Mouse (Mus musculus) G1E (cell line): ENCODE measurements around the gene Tmed10. TPM values are rescaled to one million over a fixed set of nuclear protein-coding genes. Genes with fewer than 3 reads are reported as not detected.

Source experiments
- ATAC-seq: 2 replicates; pipeline ENCODE4 v1.8.0; 2016; ENCODE audit warnings: mild to moderate bottlenecking; ENCODE audit not compliant: insufficient number of reproducible peaks, poor library complexity, low FRiP score, severe bottlenecking; ENCODE audit errors: extremely low read depth
- DNase-seq: peaks from one replicate; pipeline ENCODE4 v3.0.0; 2012; ENCODE audit warnings: low spot score
- H3K27me3 ChIP-seq: 2 replicates; pipeline ENCODE4 v1.6.1; 2012; ENCODE audit warnings: mild to moderate bottlenecking, low read length, inconsistent platforms; ENCODE audit not compliant: insufficient read depth
- H3K36me3 ChIP-seq: replicated peaks from 2 replicates; pipeline ENCODE3; 2012; ENCODE audit warnings: mild to moderate bottlenecking, inconsistent platforms
- H3K4me1 ChIP-seq: 2 replicates; pipeline ENCODE4 v1.6.1; 2012; ENCODE audit warnings: low read depth, low read length, inconsistent platforms, mixed read lengths; ENCODE audit not compliant: insufficient read depth
- H3K4me3 ChIP-seq: 2 replicates; pipeline ENCODE4 v1.5.1; 2012; ENCODE audit warnings: low read depth, mild to moderate bottlenecking, inconsistent platforms, low read length, moderate library complexity, mixed read lengths
- H3K9me3 ChIP-seq: replicated peaks from 2 replicates; pipeline ENCODE4 v1.6.1; 2012; ENCODE audit warnings: inconsistent platforms
- CTCF ChIP-seq: IDR thresholded peaks from 2 replicates; pipeline ENCODE4 v1.5.1; 2012; ENCODE audit warnings: low read depth, low read length, inconsistent platforms, mixed read lengths
- GATA1 ChIP-seq: IDR thresholded peaks from 2 replicates; pipeline ENCODE4 v1.6.1; 2012; ENCODE audit warnings: borderline replicate concordance, low read length, inconsistent platforms, mixed read lengths
- GATA2 ChIP-seq: IDR thresholded peaks from 2 replicates; pipeline ENCODE4 v1.6.1; 2012; ENCODE audit warnings: low read depth, low read length, inconsistent platforms, borderline replicate concordance
- POLR2AphosphoS5 ChIP-seq: IDR thresholded peaks from 2 replicates; pipeline ENCODE4 v1.6.1; 2012; ENCODE audit warnings: low read depth, low read length, inconsistent platforms; ENCODE audit not compliant: insufficient replicate concordance
- TAL1 ChIP-seq: conservative IDR thresholded peaks from 2 replicates; pipeline ENCODE4 v1.6.1; 2012; ENCODE audit warnings: low read depth, low read length, inconsistent platforms, mixed read lengths
- polyA plus RNA-seq: library from polyadenylated mRNA; stranded (reverse); fragments of >175 nt; gene quantifications from 2 replicates; pipeline ENCODE4 v1.2.3, GENCODE M21; 2012
- total RNA-seq, 2 experiments: library from RNA; stranded (forward) in 1 of 2; stranded (reverse) in 1 of 2; fragments of 200-1000 nt in 1 of 2; fragments of >200 nt in 1 of 2; fragmentation: Nextera tagmentation in 1 of 2; gene quantifications; 2 replicates each; pipeline ENCODE4 v1.2.3; 2014 to 2017

Tmed10 gene
- total and polyA plus RNA-seq, 3 experiments: 85.4 to 322 (median 271) TPM

- no peak for TF ChIP-seq GATA2
- peak; percentile 99 for TF ChIP-seq CTCF
- ATAC-seq (peak; percentile 48), DNase-seq (peak; percentile 67)
- peaks cover 14% of the 10 kb centered on the region for H3K4me1 ChIP-seq
- peaks cover 98% of the 10 kb centered on the region for H3K36me3 ChIP-seq
- no peaks in the 10 kb centered on the region for H3K27me3 ChIP-seq
- peak overlapping the region; percentile 57; the same call in 1 of the 2 replicates for H3K4me3 ChIP-seq
- H3K9me3 ChIP-seq: no peaks in the 10 kb centered on the region
Measured at GRCm38 (mm10) chr12:85305247-85305892, 69.3 kb downstream of the Tmed10 start.

- ATAC-seq: no peak
- DNase-seq: no peak
- Histone ChIP-seq H3K9me3 (no peaks in the 10 kb centered on the region), H3K4me3 (no peak overlapping the region), H3K4me1 (peaks cover 14% of the 10 kb centered on the region), H3K36me3 (peaks cover 96% of the 10 kb centered on the region), H3K27me3 (no peaks in the 10 kb centered on the region)
- TF ChIP-seq GATA2: no peak
- no peak for TF ChIP-seq TAL1
- no peak for TF ChIP-seq GATA1
- no peak for TF ChIP-seq POLR2AphosphoS5
- no peak for TF ChIP-seq CTCF
Measured at GRCm38 (mm10) chr12:85304725-85305124, 69.9 kb downstream of the Tmed10 start.

GRCm38 (mm10) chr12:85303256-85303655 lies 71.4 kb downstream of the Tmed10 start:
- DNase-seq: no peak
- Histone ChIP-seq H3K36me3 (peaks cover 92% of the 10 kb centered on the region), H3K4me1 (peaks cover 16% of the 10 kb centered on the region)

GRCm38 (mm10) chr12:85298835-85299180 lies 75.8 kb downstream of the Tmed10 start:
- H3K36me3 ChIP-seq: peaks cover 55% of the 10 kb centered on the region

More at GRCm38 (mm10) chr12:85303256-85303655, 71.4 kb downstream of the Tmed10 start:
- no peak for TF ChIP-seq POLR2AphosphoS5
- no peak for TF ChIP-seq GATA2
- no peak for TF ChIP-seq CTCF
- no peak for TF ChIP-seq TAL1
- no peak for TF ChIP-seq GATA1
- Histone ChIP-seq H3K4me3 (no peak overlapping the region), H3K9me3 (no peaks in the 10 kb centered on the region), H3K27me3 (no peaks in the 10 kb centered on the region)
- ATAC-seq: no peak

GRCm38 (mm10) chr12:85298127-85298834 lies 76.4 kb downstream of the Tmed10 start:
- Histone ChIP-seq H3K4me1 (peaks cover 2% of the 10 kb centered on the region; the same call in 1 of the 2 replicates), H3K27me3 (no peaks in the 10 kb centered on the region; the same call in 1 of the 2 replicates), H3K4me3 (no peak overlapping the region), H3K9me3 (0 out of 2 replicates have a peak, but pooled peaks cover 6% of the 10 kb centered on the region), H3K36me3 (peaks cover 49% of the 10 kb centered on the region)
- no peak for DNase-seq
- no peak for ATAC-seq
- TF ChIP-seq CTCF (no peak), POLR2AphosphoS5 (peak; percentile 11; the same call in 1 of the 2 replicates), GATA1 (no peak), GATA2 (no peak), TAL1 (no peak)

More at GRCm38 (mm10) chr12:85298835-85299180, 75.8 kb downstream of the Tmed10 start:
- Histone ChIP-seq H3K4me3 (no peak overlapping the region), H3K4me1 (peaks cover 2% of the 10 kb centered on the region; the same call in 1 of the 2 replicates), H3K9me3 (0 out of 2 replicates have a peak, but pooled peaks cover 5% of the 10 kb centered on the region), H3K27me3 (no peaks in the 10 kb centered on the region; the same call in 1 of the 2 replicates)
- DNase-seq (no peak), ATAC-seq (no peak)
- TF ChIP-seq GATA2: no peak
- TF ChIP-seq TAL1: no peak
- no peak for TF ChIP-seq CTCF
- no peak for TF ChIP-seq GATA1
- TF ChIP-seq POLR2AphosphoS5: no peak

- no peak for ATAC-seq
- H3K9me3 ChIP-seq: 0 out of 2 replicates have a peak, but pooled peaks cover 6% of the 10 kb centered on the region
Measured at GRCm38 (mm10) chr12:85297345-85297997, 77.2 kb downstream of the Tmed10 start.

More at GRCm38 (mm10) chr12:85297345-85297997, 77.2 kb downstream of the Tmed10 start:
- TF ChIP-seq POLR2AphosphoS5 (no peak), TAL1 (no peak), GATA1 (no peak), GATA2 (no peak), CTCF (no peak)
- DNase-seq: no peak
- no peak overlapping the region for H3K4me3 ChIP-seq
- H3K27me3 ChIP-seq: no peaks in the 10 kb centered on the region; the same call in 1 of the 2 replicates
- H3K4me1 ChIP-seq: peaks cover 4% of the 10 kb centered on the region; the same call in 1 of the 2 replicates
- H3K36me3 ChIP-seq: peaks cover 43% of the 10 kb centered on the region
